Comparison of ENCODE assay signal across 9 mouse cellular contexts in the genomic region with DNA sequence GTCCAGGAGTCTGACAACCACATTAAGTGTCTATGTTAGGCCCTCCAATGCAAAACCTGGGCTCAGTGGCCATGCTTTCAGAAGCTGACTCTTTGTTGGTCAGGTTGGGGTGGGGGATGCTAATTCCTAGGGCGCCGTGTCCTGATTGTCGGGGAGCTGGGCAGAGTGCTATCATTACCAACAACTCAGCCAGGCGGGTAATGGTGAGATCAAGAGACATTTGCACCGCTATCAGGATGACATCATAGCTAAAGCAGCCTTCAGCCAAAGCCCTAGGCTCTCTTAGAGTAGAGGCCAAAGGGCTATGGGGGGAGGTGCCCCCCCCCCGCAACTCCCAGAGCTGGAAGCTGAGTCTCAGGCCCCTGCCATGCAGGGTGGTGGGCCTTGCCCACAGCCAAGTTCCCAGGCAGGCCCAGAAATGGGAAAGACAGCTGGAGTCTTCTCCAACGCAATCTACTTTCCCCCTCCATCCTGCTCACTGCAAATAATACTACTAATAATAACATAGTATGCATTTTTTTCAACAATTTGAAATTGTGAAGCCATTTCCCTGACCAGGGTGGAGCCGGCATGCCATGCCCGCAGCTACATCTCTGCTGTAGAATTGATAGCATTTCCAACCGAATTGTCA. TPM values are rescaled to one million over a fixed set of nuclear protein-coding genes. Genes with fewer than 3 reads are reported as not detected.
DNase-seq lines count a peak whose midpoint lies in the region; ATAC-seq and TF ChIP-seq lines count a peak whose summit lies in the region.
"Had no signal": no experiment of that assay in that cellular context is flagged by ENCODE, and none has a peak within 500 bp of the region (broad histone marks: within the 10 kb centered on the region; RNA-seq: fewer than 3 reads in every experiment).

No protein-coding gene starts in this region.

- TF ChIP-seq CTCF in heart, adult 2 months (IDR thresholded peaks at IDR 0.05) = no peak

- intact Hi-C loops in heart, adult 2 months (cut with DNase I) = no loop called here

- DNase-seq in heart, adult 2 months = no peak
- no peak for DNase-seq in embryonic facial prominence, embryonic 10.5 days (ENCODE audit: low spot score)
- DNase-seq in neural tube, embryonic 10.5 days (ENCODE audit: extremely low spot score, low spot score) = peak; percentile 28
- no peak for DNase-seq in cerebellum, adult 18-20 months
- DNase-seq in natural killer cell, adult 2 months (ENCODE audit: low spot score in 2 of 2) = no peak
- DNase-seq in kidney, postnatal 25 days = no peak

- no peak for TF ChIP-seq POLR2A in heart, adult 2 months (IDR thresholded peaks at IDR 0.05; ENCODE audit: insufficient read depth, low read depth, low read length)

- no peaks in the 10 kb centered on the region for H3K9me3 ChIP-seq in heart, embryonic 14.5 days (ENCODE audit: control insufficient read depth, low read length)
- H3K9me3 ChIP-seq in embryonic facial prominence, embryonic 10.5 days = no peaks in the 10 kb centered on the region
- H3K9me3 ChIP-seq in hindbrain, embryonic 15.5 days = no peaks in the 10 kb centered on the region

- H3K9ac ChIP-seq in heart, embryonic 14.5 days (ENCODE audit: low read length) = 0 out of 2 replicates have a peak overlapping the region, but pooled peaks have one; percentile 77
- no peak overlapping the region for H3K9ac ChIP-seq in heart, adult 2 months (ENCODE audit: low read depth, low read length)
- H3K9ac ChIP-seq in hindbrain, embryonic 15.5 days = peak overlapping the region; percentile 78

- H3K4me2 ChIP-seq in heart, embryonic 14.5 days (ENCODE audit: low read length) = peak overlapping the region; percentile 94
- H3K4me2 ChIP-seq in hindbrain, embryonic 15.5 days = peak overlapping the region; percentile 91

- peaks cover 8 to 12% of the 10 kb centered on the region in 2 experiments for H3K4me1 ChIP-seq in heart, embryonic 14.5 days (ENCODE audit: control insufficient read depth in 2 of 2, insufficient read depth in 2 of 2, low read length in 2 of 2)
- H3K4me1 ChIP-seq in heart, adult 2 months (ENCODE audit: control insufficient read depth, insufficient read depth, low read length) = no peaks in the 10 kb centered on the region
- H3K4me1 ChIP-seq in embryonic facial prominence, embryonic 10.5 days = peaks cover 56% of the 10 kb centered on the region
- H3K4me1 ChIP-seq in hindbrain, embryonic 15.5 days (replicated peaks) = peaks cover 49% of the 10 kb centered on the region

- H3K4me3 ChIP-seq in heart, embryonic 14.5 days (ENCODE audit: control insufficient read depth in 1 of 2, insufficient read depth in 1 of 2, low read depth in 1 of 2, low read length in 2 of 2) = peak overlapping the region; percentile 65 to 70
- no peak overlapping the region for H3K4me3 ChIP-seq in heart, adult 2 months
- peak overlapping the region; percentile 76 for H3K4me3 ChIP-seq in embryonic facial prominence, embryonic 10.5 days
- peak overlapping the region; percentile 58 for H3K4me3 ChIP-seq in hindbrain, embryonic 15.5 days

- no peaks in the 10 kb centered on the region for H3K79me2 ChIP-seq in heart, adult 2 months (replicated peaks; ENCODE audit: control insufficient read depth, insufficient read depth, low read length)

- no peaks in the 10 kb centered on the region for H3K36me3 ChIP-seq in heart, embryonic 14.5 days (ENCODE audit: control insufficient read depth, insufficient read depth, low read length)
- H3K36me3 ChIP-seq in heart, adult 2 months (ENCODE audit: control insufficient read depth, insufficient read depth, low read length) = no peaks in the 10 kb centered on the region
- no peaks in the 10 kb centered on the region for H3K36me3 ChIP-seq in embryonic facial prominence, embryonic 10.5 days (replicated peaks)
- H3K36me3 ChIP-seq in hindbrain, embryonic 15.5 days = no peaks in the 10 kb centered on the region

- peaks cover 63% of the 10 kb centered on the region for H3K27me3 ChIP-seq in heart, embryonic 14.5 days (ENCODE audit: control insufficient read depth, insufficient read depth, low read length)
- peaks cover 9% of the 10 kb centered on the region; the same call in 1 of the 2 replicates for H3K27me3 ChIP-seq in heart, adult 2 months (ENCODE audit: control insufficient read depth, insufficient read depth, low read length)
- peaks cover 92% of the 10 kb centered on the region for H3K27me3 ChIP-seq in embryonic facial prominence, embryonic 10.5 days (replicated peaks; ENCODE audit: low read depth, poor library complexity, severe bottlenecking)
- no peaks in the 10 kb centered on the region for H3K27me3 ChIP-seq in hindbrain, embryonic 15.5 days

- TF ChIP-seq EP300 in heart, adult 2 months (IDR thresholded peaks at IDR 0.05; ENCODE audit: insufficient read depth, low read depth, low read length) = no peak

- ATAC-seq in heart, embryonic 14.5 days (ENCODE audit: insufficient number of reproducible peaks, insufficient read depth, low FRiP score, low read depth) = no peak
- no peak for ATAC-seq in hindbrain, embryonic 15.5 days (ENCODE audit: low FRiP score, low read depth)
- ATAC-seq: CD4-positive, CD25-positive, alpha-beta regulatory T cell, adult 4 months had no signal

- WGBS in heart, embryonic 14.5 days = 8% methylated on average over 10 of the region's 10 CpGs
- 30% methylated on average over 10 of the region's 10 CpGs for WGBS in heart, adult 2 months
- 3% methylated on average over 10 of the region's 10 CpGs for WGBS in embryonic facial prominence, embryonic 10.5 days
- 6% methylated on average over 10 of the region's 10 CpGs for WGBS in hindbrain, embryonic 15.5 days

- H3K27ac ChIP-seq in heart, embryonic 14.5 days (replicated peaks in 1 of 2; ENCODE audit: control insufficient read depth in 1 of 2, insufficient read depth in 1 of 2, low read depth in 2 of 2, low read length in 2 of 2) = no peak overlapping the region
- H3K27ac ChIP-seq in heart, adult 2 months = no peak overlapping the region
- 0 out of 2 replicates have a peak overlapping the region, but pooled peaks have one; percentile 26 for H3K27ac ChIP-seq in embryonic facial prominence, embryonic 10.5 days (replicated peaks)
- H3K27ac ChIP-seq in hindbrain, embryonic 15.5 days (replicated peaks) = peak overlapping the region; percentile 85

RNA-seq across cellular contexts. Expression of a gene that starts 5.0 kb away (rescaled TPM):
- polyA plus RNA-seq in heart, embryonic 14.5 days (2014; fragmentation: Nextera tagmentation; extraction: Ambion mirVana) = 3.9 and 4.7 TPM in 2 replicates
- 10 to 100 TPM in 1 of 2 experiments, 1 to 10 TPM in 1; 7.7 to 10.1 TPM for total RNA-seq in heart, adult 2 months (2021)
- 3.1 and 3.8 TPM in 2 replicates for polyA plus RNA-seq in heart, adult 2 months (2012; rRNA removed)
- 15.6 and 19.0 TPM in 2 replicates for polyA plus RNA-seq in embryonic facial prominence, embryonic 10.5 days (2016; fragmentation: Nextera tagmentation; extraction: Ambion mirVana)
- 36.0 and 36.2 TPM in 2 replicates for polyA plus RNA-seq in hindbrain, embryonic 15.5 days (2015; fragmentation: Nextera tagmentation; extraction: Ambion mirVana)

Comparison
In these comparisons a context has a peak if more than half of its experiments do, and no peak if none do; other contexts are left out.
1. H3K27ac ChIP-seq: peak in embryonic facial prominence, embryonic 10.5 days (single experiment) and hindbrain, embryonic 15.5 days (single experiment); none in heart, embryonic 14.5 days (0 of 2) and heart, adult 2 months (single experiment).